Mouse (Mus musculus) lung, embryonic 14.5 days (tissue): ENCODE measurements around the gene Mpv17. TPM values are rescaled to one million over a fixed set of nuclear protein-coding genes. Genes with fewer than 3 reads are reported as not detected.

Experiments used
- ATAC-seq: fragments of 200-750 bp; cut with Nextera tagmentation; 2 replicates; pipeline ENCODE4 v1.8.0; 2017; ENCODE audit warnings: mild to moderate bottlenecking, moderate TSS enrichment, moderate library complexity; ENCODE audit not compliant: insufficient read depth
- DNase-seq: peaks from one replicate; pipeline ENCODE4 v3.0.0-alpha.2; 2015
- H3K27ac ChIP-seq: fragments of 300-500 bp; sonication (generic); 2 replicates; pipeline ENCODE4 v1.5.1; 2014; ENCODE audit warnings: low read depth, mild to moderate bottlenecking, moderate library complexity
- H3K27me3 ChIP-seq: fragments of 300-500 bp; sonication (generic); 2 replicates; pipeline ENCODE4 v1.6.1; 2014; ENCODE audit warnings: low read length, control low read depth; ENCODE audit not compliant: insufficient read depth
- H3K36me3 ChIP-seq: fragments of 300-500 bp; sonication (generic); 2 replicates; pipeline ENCODE4 v1.6.1; 2014; ENCODE audit warnings: control low read depth; ENCODE audit not compliant: insufficient read depth
- H3K4me1 ChIP-seq: fragments of 300-500 bp; sonication (generic); 2 replicates; pipeline ENCODE4 v1.6.1; 2014; ENCODE audit warnings: antibody characterized with exemption, control low read depth; ENCODE audit not compliant: insufficient read depth
- H3K4me2 ChIP-seq: fragments of 300-500 bp; sonication (generic); 2 replicates; pipeline ENCODE4 v1.6.1; 2014; ENCODE audit warnings: mild to moderate bottlenecking
- H3K4me3 ChIP-seq: fragments of 300-500 bp; sonication (generic); 2 replicates; pipeline ENCODE4 v1.5.1; 2014; ENCODE audit warnings: low read depth, low read length
- H3K9ac ChIP-seq: fragments of 300-500 bp; sonication (generic); 2 replicates; pipeline ENCODE4 v1.6.1; 2014
- H3K9me3 ChIP-seq: fragments of 300-500 bp; sonication (generic); 2 replicates; pipeline ENCODE4 v1.6.1; 2016; ENCODE audit warnings: low read depth, low read length, control low read depth
- CTCF ChIP-seq: IDR thresholded peaks from 2 replicates; pipeline ENCODE4 v1.5.1; 2016; ENCODE audit warnings: antibody characterized with exemption, low read depth
- WGBS: fragments of 180-500 bp; shearing (Covaris S2); extraction: QIAGEN DNeasy Blood & Tissue Kit; methylation state at CpG from one replicate; pipeline ENCODE4 v1.1.7; 2014; 5-methylcytosine and 5-hydroxymethylcytosine counted together
- polyA plus RNA-seq: library from polyadenylated mRNA; unstranded; fragments of >200 nt; fragmentation: Nextera tagmentation; extraction: Ambion mirVana; gene quantifications from 2 replicates; pipeline ENCODE4 v1.2.1, GENCODE M21; 2014

Mpv17 gene
- polyA plus RNA-seq, 1 experiment from 2014 or later, result 58.3 TPM

DNA sequence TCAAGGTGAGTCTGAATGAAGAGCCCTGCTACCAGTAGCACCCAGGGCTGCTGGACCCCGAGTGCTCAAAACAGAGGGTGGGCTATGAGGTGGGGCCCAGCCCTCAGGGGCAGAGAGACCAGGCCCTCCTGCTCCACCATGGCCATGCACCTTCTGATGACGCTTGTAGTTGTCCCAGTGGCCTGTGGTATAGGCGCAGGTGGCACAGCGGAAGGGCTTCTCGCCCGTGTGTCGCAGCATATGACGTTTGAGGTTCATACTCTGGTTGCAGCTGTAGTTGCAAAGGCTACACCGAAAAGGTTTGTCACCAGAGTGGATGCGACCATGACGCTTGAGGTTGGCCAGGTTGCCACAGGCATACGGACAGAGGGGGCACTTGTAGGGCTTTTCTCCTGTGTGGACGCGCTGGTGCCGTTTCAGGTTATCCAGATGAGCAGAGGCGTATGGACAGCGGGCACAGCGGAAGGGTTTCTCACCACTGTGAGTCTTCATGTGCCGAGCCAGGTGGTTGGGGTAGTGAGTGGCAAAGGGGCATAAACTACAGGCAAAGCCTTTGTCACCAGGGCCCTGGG is 45.4 kb upstream of the Mpv17 start:
- Histone ChIP-seq H3K9me3 (peaks cover 6% of the 10 kb centered on the region; the same call in 1 of the 2 replicates), H3K27me3 (no peaks in the 10 kb centered on the region), H3K4me1 (peaks cover 4% of the 10 kb centered on the region; the same call in 1 of the 2 replicates), H3K27ac (no peak overlapping the region), H3K9ac (no peak overlapping the region), H3K4me2 (no peak overlapping the region), H3K4me3 (no peak overlapping the region), H3K36me3 (peaks cover 84% of the 10 kb centered on the region)
- no peak for TF ChIP-seq CTCF
- no peak for ATAC-seq
- no peak for DNase-seq
- WGBS, result 88% methylated on average over 19 of the region's 19 CpGs

GRCm38 (mm10) chr5:31198616-31199320 is 44.7 kb upstream of the Mpv17 start:
- ATAC-seq (no peak), DNase-seq (no peak)
- TF ChIP-seq CTCF, result no peak
- Histone ChIP-seq H3K36me3 (peaks cover 81% of the 10 kb centered on the region), H3K4me1 (peaks cover 7% of the 10 kb centered on the region; the same call in 1 of the 2 replicates), H3K9me3 (peaks cover 6% of the 10 kb centered on the region; the same call in 1 of the 2 replicates), H3K4me2 (no peak overlapping the region), H3K9ac (no peak overlapping the region), H3K4me3 (no peak overlapping the region), H3K27me3 (no peaks in the 10 kb centered on the region), H3K27ac (no peak overlapping the region)
- WGBS, result 85% methylated on average over 5 of the region's 5 CpGs

GRCm38 (mm10) chr5:31198170-31198569 is 44.1 kb upstream of the Mpv17 start:
- Histone ChIP-seq H3K9ac (no peak overlapping the region), H3K36me3 (peaks cover 75% of the 10 kb centered on the region), H3K27ac (no peak overlapping the region), H3K4me3 (no peak overlapping the region), H3K4me1 (peaks cover 7% of the 10 kb centered on the region; the same call in 1 of the 2 replicates), H3K4me2 (no peak overlapping the region), H3K27me3 (no peaks in the 10 kb centered on the region), H3K9me3 (peaks cover 6% of the 10 kb centered on the region; the same call in 1 of the 2 replicates)
- 76% methylated on average over 9 of the region's 9 CpGs for WGBS
- DNase-seq (no peak), ATAC-seq (no peak)
- no peak for TF ChIP-seq CTCF

DNA sequence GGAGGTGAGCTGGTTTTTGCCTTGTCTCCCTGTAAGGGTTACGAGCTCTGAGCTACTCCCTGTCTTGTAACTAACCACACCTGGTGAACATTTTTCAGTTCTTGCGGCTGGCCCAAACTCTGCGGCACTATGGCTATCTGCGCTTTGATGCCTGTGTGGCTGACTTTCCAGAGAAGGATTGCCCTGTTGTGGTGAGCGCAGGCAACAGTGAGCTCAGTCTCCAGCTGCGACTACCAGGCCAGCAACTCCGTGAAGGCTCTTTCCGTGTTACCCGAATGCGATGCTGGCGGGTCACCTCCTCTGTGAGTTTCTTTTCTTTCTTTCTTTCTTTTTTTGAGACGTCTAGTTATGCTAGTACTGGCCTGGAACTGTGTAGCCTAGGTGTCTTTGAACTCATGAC is 43.0 kb upstream of the Mpv17 start:
- no peak overlapping the region for H3K27ac ChIP-seq
- H3K27me3 ChIP-seq, result no peaks in the 10 kb centered on the region
- peaks cover 5% of the 10 kb centered on the region; the same call in 1 of the 2 replicates for H3K4me1 ChIP-seq
- DNase-seq (no peak), ATAC-seq (no peak)
- H3K9me3 ChIP-seq, result peaks cover 6% of the 10 kb centered on the region; the same call in 1 of the 2 replicates
- H3K36me3 ChIP-seq, result peaks cover 69% of the 10 kb centered on the region
- 90% methylated on average over 12 of the region's 12 CpGs for WGBS
- no peak overlapping the region for H3K9ac ChIP-seq
- no peak overlapping the region for H3K4me3 ChIP-seq
- TF ChIP-seq CTCF, result no peak
- H3K4me2 ChIP-seq, result no peak overlapping the region

- ATAC-seq (no peak), DNase-seq (no peak)
- no peak overlapping the region for H3K9ac ChIP-seq
- H3K27me3 ChIP-seq, result no peaks in the 10 kb centered on the region
- peaks cover 8% of the 10 kb centered on the region; the same call in 1 of the 2 replicates for H3K4me1 ChIP-seq
- H3K9me3 ChIP-seq, result peaks cover 6% of the 10 kb centered on the region; the same call in 1 of the 2 replicates
- no peak overlapping the region for H3K4me3 ChIP-seq
- H3K36me3 ChIP-seq, result peaks cover 69% of the 10 kb centered on the region
- no peak overlapping the region for H3K4me2 ChIP-seq
- no peak for TF ChIP-seq CTCF
- H3K27ac ChIP-seq, result no peak overlapping the region
- 90% methylated on average over 10 of the region's 10 CpGs for WGBS
These were observed 42.2 kb upstream of the Mpv17 start for GRCm38 (mm10) chr5:31196207-31196606.

DNA sequence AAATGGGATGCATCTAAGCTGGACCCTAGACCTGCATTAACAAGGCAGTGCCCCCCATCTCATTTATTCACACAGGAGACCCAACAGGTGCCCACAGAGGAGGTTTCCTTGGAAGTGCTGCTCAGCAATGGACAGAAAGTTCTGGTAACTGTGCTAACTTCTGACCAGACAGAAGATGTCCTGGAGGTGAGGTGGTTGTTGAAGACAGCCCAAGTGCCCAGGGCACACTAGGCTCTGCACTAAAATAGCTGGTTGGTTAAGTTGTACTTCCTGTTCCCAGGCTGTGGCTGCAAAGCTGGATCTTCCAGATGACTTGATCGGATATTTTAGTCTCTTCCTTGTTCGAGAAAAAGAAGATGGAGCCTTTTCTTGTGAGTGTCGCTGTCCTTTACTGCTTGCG is 41.6 kb upstream of the Mpv17 start:
- no peak overlapping the region for H3K4me2 ChIP-seq
- H3K27ac ChIP-seq, result no peak overlapping the region
- ATAC-seq (no peak), DNase-seq (no peak)
- H3K9me3 ChIP-seq, result peaks cover 6% of the 10 kb centered on the region; the same call in 1 of the 2 replicates
- no peaks in the 10 kb centered on the region for H3K27me3 ChIP-seq
- no peak overlapping the region for H3K4me3 ChIP-seq
- H3K9ac ChIP-seq, result no peak overlapping the region
- H3K36me3 ChIP-seq, result peaks cover 69% of the 10 kb centered on the region
- TF ChIP-seq CTCF, result no peak
- peaks cover 8% of the 10 kb centered on the region; the same call in 1 of the 2 replicates for H3K4me1 ChIP-seq
- 89% methylated on average over 4 of the region's 4 CpGs for WGBS
